Mouse (Mus musculus): ENCODE measurements at regions not wholly inside any gene's neighbourhood (a gene's known extent, or its start where the extent isn't known, plus 50 kb on each side); places are given as distances from the start of the nearest gene placed in this dataset.

DNA sequence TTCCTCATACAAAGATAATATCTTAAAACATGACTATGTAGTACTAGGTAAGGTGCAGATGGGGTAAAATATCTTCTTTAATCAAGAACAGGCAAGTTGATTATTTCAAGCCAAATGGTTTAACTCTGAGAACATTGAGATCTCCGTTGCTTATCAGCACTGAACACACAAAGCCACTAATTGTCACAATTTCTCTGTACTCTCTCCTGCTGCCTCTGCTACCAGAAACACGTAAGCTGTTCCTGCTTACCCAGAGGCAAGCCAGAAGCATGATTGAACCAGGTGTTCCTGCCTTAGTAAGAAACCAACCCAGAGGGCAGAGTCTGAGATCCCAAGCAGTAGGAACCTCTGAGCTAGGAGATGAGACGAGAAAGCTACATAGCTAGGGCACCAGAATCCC, 164.1 kb downstream of the Irx2 start:
- no peak for TF ChIP-seq POLR2A (IDR thresholded peaks at IDR 0.05; ENCODE audit: borderline replicate concordance, extremely low read depth, low read depth, low read length)
- no peak for TF ChIP-seq CTCF (IDR thresholded peaks at IDR 0.05; ENCODE audit: insufficient read depth, low read length)
- no peaks in the 10 kb centered on the region for H3K4me1 ChIP-seq (ENCODE audit: control insufficient read depth, insufficient read depth, low read length)
- 68% methylated on average over 3 of the region's 3 CpGs for WGBS
- no peak overlapping the region for H3K4me3 ChIP-seq (replicated peaks; ENCODE audit: extremely low read depth, low read depth, low read length)
- no peak for DNase-seq

- Histone ChIP-seq H3K4me3 (replicated peaks; ENCODE audit: extremely low read depth, low read depth, low read length) (no peak overlapping the region), H3K4me1 (ENCODE audit: control insufficient read depth, insufficient read depth, low read length) (no peaks in the 10 kb centered on the region)
- DNase-seq, result no peak
- 30% methylated on average over 8 of the region's 8 CpGs for WGBS
- TF ChIP-seq CTCF (IDR thresholded peaks at IDR 0.05; ENCODE audit: insufficient read depth, low read length) (no peak), POLR2A (IDR thresholded peaks at IDR 0.05; ENCODE audit: borderline replicate concordance, extremely low read depth, low read depth, low read length) (no peak)
Measured at GRCm38 (mm10) chr13:72800021-72800420, 171.4 kb downstream of the Irx2 start.

DNA sequence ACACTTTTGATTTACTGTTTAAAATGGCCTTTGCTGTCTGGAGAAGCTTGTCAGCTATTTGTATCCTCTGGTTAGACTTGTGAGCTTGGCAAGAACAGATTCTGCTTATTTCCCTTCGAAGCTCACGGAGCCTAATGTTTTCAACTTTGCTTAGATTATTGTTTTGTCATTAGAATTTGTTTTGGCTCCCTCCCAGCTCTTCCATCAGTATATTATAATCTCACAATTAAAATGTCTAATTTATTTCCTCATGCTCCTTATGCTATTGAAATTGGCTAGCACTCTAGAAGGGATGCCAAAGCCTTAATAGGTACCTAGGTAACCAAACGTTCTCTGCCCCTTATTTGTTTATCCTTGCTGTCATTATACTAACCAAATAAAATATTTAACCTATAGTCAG, 171.9 kb downstream of the Irx2 start:
- no peak for TF ChIP-seq POLR2A (IDR thresholded peaks at IDR 0.05; ENCODE audit: borderline replicate concordance, extremely low read depth, low read depth, low read length)
- TF ChIP-seq CTCF (IDR thresholded peaks at IDR 0.05; ENCODE audit: insufficient read depth, low read length), result no peak
- no peaks in the 10 kb centered on the region for H3K4me1 ChIP-seq (ENCODE audit: control insufficient read depth, insufficient read depth, low read length)
- DNase-seq, result no peak
- WGBS, result 46% methylated on average over 3 of the region's 3 CpGs
- H3K4me3 ChIP-seq (replicated peaks; ENCODE audit: extremely low read depth, low read depth, low read length), result no peak overlapping the region

DNA sequence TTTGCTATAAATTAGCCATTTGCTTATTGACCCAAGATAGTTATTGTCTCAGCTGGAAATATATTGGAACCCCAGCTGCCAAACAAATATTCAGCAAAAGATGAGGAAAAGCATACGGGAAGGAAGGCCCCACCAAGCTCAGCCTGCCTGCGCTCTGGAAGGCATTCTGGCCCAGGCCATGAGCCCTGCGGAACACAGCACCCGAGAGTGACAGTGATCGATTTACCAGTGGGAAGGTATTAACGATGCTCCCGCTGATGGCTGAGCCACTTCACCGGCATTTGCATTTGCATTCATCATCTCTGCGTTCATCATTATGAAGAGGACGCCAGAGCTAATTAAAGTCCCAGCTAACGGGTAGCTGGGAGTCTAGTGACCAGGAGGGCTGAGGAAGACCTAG, 174.8 kb downstream of the Irx2 start:
- no peak for DNase-seq
- 51% methylated on average over 11 of the region's 11 CpGs for WGBS
- no peaks in the 10 kb centered on the region for H3K4me1 ChIP-seq (ENCODE audit: control insufficient read depth, insufficient read depth, low read length)
- no peak for TF ChIP-seq POLR2A (IDR thresholded peaks at IDR 0.05; ENCODE audit: borderline replicate concordance, extremely low read depth, low read depth, low read length)
- no peak for TF ChIP-seq CTCF (IDR thresholded peaks at IDR 0.05; ENCODE audit: insufficient read depth, low read length)
- H3K4me3 ChIP-seq (replicated peaks; ENCODE audit: extremely low read depth, low read depth, low read length), result no peak overlapping the region

DNA sequence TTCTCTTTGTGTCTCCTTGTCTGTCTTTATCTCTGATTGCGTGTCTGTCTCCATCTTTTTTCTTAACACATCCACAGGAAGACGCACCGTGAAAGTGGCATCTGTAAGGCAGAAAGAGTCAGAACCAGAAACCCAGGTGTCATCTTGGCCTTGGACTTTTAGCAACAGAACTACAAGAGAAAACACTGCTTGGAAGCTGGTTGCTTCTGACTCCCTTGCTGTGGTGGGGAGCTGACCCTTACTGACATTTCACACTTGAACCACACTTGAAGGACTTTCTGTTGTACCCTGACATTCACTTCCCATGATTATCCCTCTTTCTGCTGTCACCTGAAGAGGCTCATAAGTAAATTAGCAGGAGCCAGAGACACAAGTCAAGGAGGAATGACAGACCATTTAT, 180.6 kb downstream of the Irx2 start:
- Histone ChIP-seq H3K4me1 (ENCODE audit: control insufficient read depth, insufficient read depth, low read length) (no peaks in the 10 kb centered on the region), H3K4me3 (replicated peaks; ENCODE audit: extremely low read depth, low read depth, low read length) (no peak overlapping the region)
- DNase-seq, result no peak
- 86% methylated on average over 3 of the region's 3 CpGs for WGBS
- no peak for TF ChIP-seq CTCF (IDR thresholded peaks at IDR 0.05; ENCODE audit: insufficient read depth, low read length)
- no peak for TF ChIP-seq POLR2A (IDR thresholded peaks at IDR 0.05; ENCODE audit: borderline replicate concordance, extremely low read depth, low read depth, low read length)

GRCm38 (mm10) chr13:72810626-72811025, 182.0 kb downstream of the Irx2 start:
- no peaks in the 10 kb centered on the region for H3K4me1 ChIP-seq (ENCODE audit: control insufficient read depth, insufficient read depth, low read length)
- H3K4me3 ChIP-seq (replicated peaks; ENCODE audit: extremely low read depth, low read depth, low read length), result no peak overlapping the region
- TF ChIP-seq POLR2A (IDR thresholded peaks at IDR 0.05; ENCODE audit: borderline replicate concordance, extremely low read depth, low read depth, low read length) (no peak), CTCF (IDR thresholded peaks at IDR 0.05; ENCODE audit: insufficient read depth, low read length) (no peak)
- no peak for DNase-seq
- 69% methylated on average over 1 of the region's 1 CpGs for WGBS

DNA sequence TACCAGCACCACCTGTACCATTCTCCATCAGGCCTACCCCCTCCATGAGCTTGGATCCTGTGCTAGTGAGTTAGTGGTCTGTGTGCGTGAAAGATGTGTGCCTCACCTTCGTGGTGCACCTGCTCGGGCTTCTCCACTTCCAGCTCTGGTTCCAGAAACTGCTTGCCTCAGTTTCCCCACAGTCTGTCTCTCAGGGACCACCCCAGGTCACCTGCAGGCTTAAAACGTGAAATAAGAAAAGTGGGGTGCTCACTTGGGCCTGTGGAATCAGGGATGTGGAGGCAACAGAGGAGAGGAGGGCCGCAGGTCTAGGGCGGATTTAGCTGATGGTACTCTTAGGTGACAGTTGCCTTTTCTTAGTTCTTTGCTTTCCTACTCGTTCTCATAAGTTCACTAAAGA, 186.0 kb downstream of the Irx2 start:
- 65% methylated on average over 7 of the region's 7 CpGs for WGBS
- TF ChIP-seq CTCF (IDR thresholded peaks at IDR 0.05; ENCODE audit: insufficient read depth, low read length) (no peak), POLR2A (IDR thresholded peaks at IDR 0.05; ENCODE audit: borderline replicate concordance, extremely low read depth, low read depth, low read length) (no peak)
- no peaks in the 10 kb centered on the region for H3K4me1 ChIP-seq (ENCODE audit: control insufficient read depth, insufficient read depth, low read length)
- no peak overlapping the region for H3K4me3 ChIP-seq (replicated peaks; ENCODE audit: extremely low read depth, low read depth, low read length)
- no peak for DNase-seq

GRCm38 (mm10) chr13:72815236-72815932, 186.8 kb downstream of the Irx2 start:
- WGBS, result 17% methylated on average over 4 of the region's 4 CpGs
- H3K4me3 ChIP-seq (replicated peaks; ENCODE audit: extremely low read depth, low read depth, low read length), result no peak overlapping the region
- no peak for TF ChIP-seq CTCF (IDR thresholded peaks at IDR 0.05; ENCODE audit: insufficient read depth, low read length)
- TF ChIP-seq POLR2A (IDR thresholded peaks at IDR 0.05; ENCODE audit: borderline replicate concordance, extremely low read depth, low read depth, low read length), result no peak
- no peaks in the 10 kb centered on the region for H3K4me1 ChIP-seq (ENCODE audit: control insufficient read depth, insufficient read depth, low read length)
- no peak for DNase-seq

GRCm38 (mm10) chr13:72815933-72816553, 187.4 kb downstream of the Irx2 start:
- Histone ChIP-seq H3K4me3 (replicated peaks; ENCODE audit: extremely low read depth, low read depth, low read length) (no peak overlapping the region), H3K4me1 (ENCODE audit: control insufficient read depth, insufficient read depth, low read length) (no peaks in the 10 kb centered on the region)
- no peak for TF ChIP-seq CTCF (IDR thresholded peaks at IDR 0.05; ENCODE audit: insufficient read depth, low read length)
- TF ChIP-seq POLR2A (IDR thresholded peaks at IDR 0.05; ENCODE audit: borderline replicate concordance, extremely low read depth, low read depth, low read length), result no peak
- DNase-seq, result no peak
- WGBS, result 9% methylated on average over 18 of the region's 18 CpGs

- no peak for TF ChIP-seq CTCF (IDR thresholded peaks at IDR 0.05; ENCODE audit: insufficient read depth, low read length)
- no peak for TF ChIP-seq POLR2A (IDR thresholded peaks at IDR 0.05; ENCODE audit: borderline replicate concordance, extremely low read depth, low read depth, low read length)
- no peak for DNase-seq
- 10% methylated on average over 8 of the region's 8 CpGs for WGBS
Measured at GRCm38 (mm10) chr13:72816856-72817255, 188.2 kb downstream of the Irx2 start.

More at GRCm38 (mm10) chr13:72816856-72817255, 188.2 kb downstream of the Irx2 start:
- Histone ChIP-seq H3K4me1 (ENCODE audit: control insufficient read depth, insufficient read depth, low read length) (no peaks in the 10 kb centered on the region), H3K4me3 (replicated peaks; ENCODE audit: extremely low read depth, low read depth, low read length) (no peak overlapping the region)

Measured in lung, adult 2 months (tissue).